Mouse (Mus musculus) limb, embryonic 14.5 days (tissue): ENCODE measurements around the gene Kcng3. TPM values are rescaled to one million over a fixed set of nuclear protein-coding genes. Genes with fewer than 3 reads are reported as not detected.

ENCODE experiments used
- ATAC-seq: fragments of 200-750 bp; cut with Nextera tagmentation; 2 replicates; pipeline ENCODE4 v1.8.0; 2017; ENCODE audit warnings: low read depth, moderate number of reproducible peaks, moderate TSS enrichment; ENCODE audit not compliant: low FRiP score
- DNase-seq: peaks from one replicate; pipeline ENCODE4 v3.0.0-alpha.2; 2015; ENCODE audit warnings: low spot score
- H3K27ac ChIP-seq: fragments of 300-500 bp; sonication (generic); replicated peaks from 2 replicates; pipeline ENCODE4 v1.5.1; 2014; ENCODE audit warnings: low read depth, mild to moderate bottlenecking, low read length, moderate library complexity, mixed read lengths
- H3K27me3 ChIP-seq: fragments of 300-500 bp; sonication (generic); 2 replicates; pipeline ENCODE4 v1.6.1; 2014; ENCODE audit warnings: low read length, mixed read lengths; ENCODE audit not compliant: control insufficient read depth, insufficient read depth
- H3K36me3 ChIP-seq: fragments of 300-500 bp; sonication (generic); 2 replicates; pipeline ENCODE4 v1.6.1; 2014; ENCODE audit warnings: mild to moderate bottlenecking, low read length, moderate library complexity, mixed read lengths; ENCODE audit not compliant: control insufficient read depth, insufficient read depth
- H3K4me1 ChIP-seq: fragments of 300-500 bp; sonication (generic); 2 replicates; pipeline ENCODE4 v1.6.1; 2014; ENCODE audit warnings: antibody characterized with exemption, low read length, mixed read lengths; ENCODE audit not compliant: control insufficient read depth, insufficient read depth
- H3K4me2 ChIP-seq: fragments of 300-500 bp; sonication (generic); replicated peaks from 2 replicates; pipeline ENCODE4 v1.6.1; 2014; ENCODE audit warnings: low read depth, mild to moderate bottlenecking, low read length, moderate library complexity; ENCODE audit not compliant: severe bottlenecking
- H3K4me3 ChIP-seq: fragments of 300-500 bp; sonication (generic); replicated peaks from 2 replicates; pipeline ENCODE4 v1.5.1; 2014; ENCODE audit warnings: low read length
- H3K9ac ChIP-seq: fragments of 300-500 bp; sonication (generic); 2 replicates; pipeline ENCODE4 v1.6.1; 2014; ENCODE audit warnings: mild to moderate bottlenecking, low read depth, low read length, moderate library complexity; ENCODE audit not compliant: severe bottlenecking
- H3K9me3 ChIP-seq: fragments of 300-500 bp; sonication (generic); 2 replicates; pipeline ENCODE4 v1.6.1; 2016; ENCODE audit warnings: low read length; ENCODE audit not compliant: control insufficient read depth
- POLR2A ChIP-seq: fragments of 200-500 bp; IDR thresholded peaks from 2 replicates; pipeline ENCODE4 v1.8.0; 2012; ENCODE audit warnings: inconsistent platforms, mild to moderate bottlenecking, moderate library complexity, borderline replicate concordance; ENCODE audit not compliant: insufficient read depth, insufficient read length; ENCODE audit errors: extremely low read depth
- WGBS: fragments of 180-500 bp; shearing (Covaris S2); extraction: QIAGEN DNeasy Blood & Tissue Kit; methylation state at CpG from one replicate; pipeline ENCODE4 v1.1.7; 2014; 5-methylcytosine and 5-hydroxymethylcytosine counted together
- polyA plus RNA-seq, 2 experiments: library from polyadenylated mRNA; depleted of rRNA in 1 of 2; stranded (reverse) in 1 of 2; unstranded in 1 of 2; fragments of >200 nt; fragmentation: Nextera tagmentation in 1 of 2; extraction: Ambion mirVana in 1 of 2; gene quantifications; 2 replicates each; pipeline versions ENCODE4 v1.2.1 to v1.2.3; 2012 to 2014

Kcng3 gene
- polyA plus RNA-seq, 2 experiments = 0.06 TPM; not detected in 1

GRCm38 (mm10) chr17:83664761-83665160, 33.1 kb upstream of the Kcng3 start:
- no peak for DNase-seq
- WGBS = 34% methylated on average over 8 of the region's 8 CpGs
- H3K4me2 ChIP-seq = no peak overlapping the region
- no peaks in the 10 kb centered on the region for H3K9me3 ChIP-seq
- no peak overlapping the region for H3K9ac ChIP-seq
- TF ChIP-seq POLR2A = no peak
- ATAC-seq = no peak
- no peaks in the 10 kb centered on the region for H3K36me3 ChIP-seq
- H3K4me1 ChIP-seq = no peaks in the 10 kb centered on the region
- no peak overlapping the region for H3K4me3 ChIP-seq
- no peaks in the 10 kb centered on the region for H3K27me3 ChIP-seq
- H3K27ac ChIP-seq = no peak overlapping the region

GRCm38 (mm10) chr17:83658943-83659342, 27.2 kb upstream of the Kcng3 start:
- no peak for TF ChIP-seq POLR2A
- Histone ChIP-seq H3K4me2 (no peak overlapping the region), H3K9me3 (no peaks in the 10 kb centered on the region), H3K27me3 (no peaks in the 10 kb centered on the region), H3K27ac (no peak overlapping the region), H3K4me1 (no peaks in the 10 kb centered on the region), H3K4me3 (no peak overlapping the region), H3K36me3 (no peaks in the 10 kb centered on the region), H3K9ac (no peak overlapping the region)
- DNase-seq = no peak
- no peak for ATAC-seq
- 53% methylated on average over 1 of the region's 1 CpGs for WGBS

GRCm38 (mm10) chr17:83657375-83657774, 25.7 kb upstream of the Kcng3 start:
- no peak for ATAC-seq
- DNase-seq = no peak
- TF ChIP-seq POLR2A = no peak
- no peaks in the 10 kb centered on the region for H3K27me3 ChIP-seq
- H3K36me3 ChIP-seq = no peaks in the 10 kb centered on the region
- whole genome bisulfite sequencing = 63% methylated on average over 9 of the region's 9 CpGs
- no peaks in the 10 kb centered on the region for H3K9me3 ChIP-seq
- no peak overlapping the region for H3K4me2 ChIP-seq
- H3K27ac ChIP-seq = no peak overlapping the region
- H3K4me1 ChIP-seq = no peaks in the 10 kb centered on the region
- H3K4me3 ChIP-seq = no peak overlapping the region
- no peak overlapping the region for H3K9ac ChIP-seq

GRCm38 (mm10) chr17:83655732-83656131, 24.0 kb upstream of the Kcng3 start:
- ATAC-seq (no peak), DNase-seq (no peak)
- Histone ChIP-seq H3K4me2 (no peak overlapping the region), H3K9ac (no peak overlapping the region), H3K36me3 (no peaks in the 10 kb centered on the region), H3K9me3 (no peaks in the 10 kb centered on the region), H3K4me1 (no peaks in the 10 kb centered on the region), H3K27ac (no peak overlapping the region), H3K4me3 (no peak overlapping the region), H3K27me3 (no peaks in the 10 kb centered on the region)
- WGBS = 75% methylated on average over 3 of the region's 3 CpGs
- TF ChIP-seq POLR2A = no peak

GRCm38 (mm10) chr17:83654651-83655136, 23.0 kb upstream of the Kcng3 start:
- Histone ChIP-seq H3K27me3 (no peaks in the 10 kb centered on the region), H3K9ac (no peak overlapping the region), H3K36me3 (no peaks in the 10 kb centered on the region), H3K4me3 (no peak overlapping the region), H3K4me2 (no peak overlapping the region), H3K9me3 (no peaks in the 10 kb centered on the region), H3K4me1 (no peaks in the 10 kb centered on the region), H3K27ac (no peak overlapping the region)
- TF ChIP-seq POLR2A = no peak
- WGBS = 61% methylated on average over 13 of the region's 13 CpGs
- DNase-seq (no peak), ATAC-seq (no peak)

GRCm38 (mm10) chr17:83653635-83654034, 21.9 kb upstream of the Kcng3 start:
- no peak for TF ChIP-seq POLR2A
- 85% methylated on average over 3 of the region's 3 CpGs for WGBS

More at GRCm38 (mm10) chr17:83653635-83654034, 21.9 kb upstream of the Kcng3 start:
- Histone ChIP-seq H3K9me3 (no peaks in the 10 kb centered on the region), H3K4me1 (no peaks in the 10 kb centered on the region), H3K27ac (no peak overlapping the region), H3K27me3 (no peaks in the 10 kb centered on the region), H3K36me3 (no peaks in the 10 kb centered on the region), H3K4me3 (no peak overlapping the region), H3K9ac (no peak overlapping the region), H3K4me2 (no peak overlapping the region)
- DNase-seq (no peak), ATAC-seq (no peak)
